Mouse (Mus musculus) small intestine, adult 2 months (tissue): ENCODE results near the gene Gm11444.

ENCODE experiments used
- CTCF ChIP-seq: fragments of 200-500 bp; IDR thresholded peaks from 2 replicates; pipeline ENCODE4 v1.5.1; 2012; ENCODE audit warnings: low read depth, mild to moderate bottlenecking, control low read depth, inconsistent platforms, low read length, moderate library complexity, mixed read lengths; ENCODE audit not compliant: insufficient replicate concordance, insufficient read length; ENCODE audit errors: extremely low read depth
- POLR2A ChIP-seq: fragments of 200-500 bp; IDR thresholded peaks from 2 replicates; pipeline ENCODE4 v1.6.1; 2012; ENCODE audit warnings: low read depth, mild to moderate bottlenecking, control low read depth, inconsistent platforms, low read length, moderate library complexity

- TF ChIP-seq CTCF: no peak
- TF ChIP-seq POLR2A: no peak
Measured at GRCm38 (mm10) chr11:85807353-85807752, 42.8 kb downstream of the Gm11444 start.
